Mouse (Mus musculus): ENCODE measurements around the gene Dpagt1. TPM values are rescaled to one million over a fixed set of nuclear protein-coding genes. Genes with fewer than 3 reads are reported as not detected.
"Not testable (repeated sequence)": the region's sequence is repeated elsewhere in the genome, so short reads cannot be mapped to it uniquely, and the experiment has no call there.

Dpagt1 gene
- polyA plus RNA-seq, 1 experiment from 2014 or later = 37.2 TPM

- H3K4me1 ChIP-seq = peaks cover 30% of the 10 kb centered on the region
- no peak for ATAC-seq (ENCODE audit: insufficient number of reproducible peaks, low FRiP score, low TSS enrichment, low read depth)
- 1% methylated on average over 37 of the region's 37 CpGs for WGBS
- no peaks in the 10 kb centered on the region for H3K27me3 ChIP-seq
- H3K4me2 ChIP-seq (replicated peaks) = peak overlapping the region; percentile 94
- 0 out of 2 replicates have a peak overlapping the region, but pooled peaks have one; percentile 66 for H3K27ac ChIP-seq (replicated peaks)
- H3K4me3 ChIP-seq (replicated peaks) = peak overlapping the region; percentile 93
- peaks cover 26% of the 10 kb centered on the region for H3K36me3 ChIP-seq
- H3K9ac ChIP-seq = peak overlapping the region; percentile 81
- no peaks in the 10 kb centered on the region for H3K9me3 ChIP-seq (replicated peaks)
These were observed 6.5 kb upstream of the Dpagt1 start for GRCm38 (mm10) chr9:44319105-44319886.

GRCm38 (mm10) chr9:44319887-44320798 lies 5.7 kb upstream of the Dpagt1 start, which contains the start of gene C2cd2l:
C2cd2l (minus strand) TSS chr9:44320285.
- Histone ChIP-seq H3K27me3 (no peaks in the 10 kb centered on the region), H3K4me3 (replicated peaks) (peak within 1 kb of the TSS; percentile 93), H3K36me3 (peaks cover 18% of the 10 kb centered on the region), H3K9me3 (replicated peaks) (no peaks in the 10 kb centered on the region), H3K4me1 (peaks cover 30% of the 10 kb centered on the region), H3K27ac (replicated peaks) (peak within 1 kb of the TSS; percentile 76), H3K4me2 (replicated peaks) (peak within 1 kb of the TSS; percentile 94), H3K9ac (peak within 1 kb of the TSS; percentile 81)
- WGBS = under 1% methylated on average over 67 of the region's 67 CpGs
- ATAC-seq (ENCODE audit: insufficient number of reproducible peaks, low FRiP score, low TSS enrichment, low read depth) = peak; percentile 99

- Histone ChIP-seq H3K4me3 (replicated peaks) (peak overlapping the region; percentile 93), H3K4me1 (peaks cover 33% of the 10 kb centered on the region), H3K27ac (replicated peaks) (peak overlapping the region; percentile 76), H3K27me3 (no peaks in the 10 kb centered on the region), H3K36me3 (peaks cover 12% of the 10 kb centered on the region), H3K9ac (peak overlapping the region; percentile 39; the same call in 1 of the 2 replicates), H3K4me2 (replicated peaks) (peak overlapping the region; percentile 94), H3K9me3 (replicated peaks) (no peaks in the 10 kb centered on the region)
- ATAC-seq (ENCODE audit: insufficient number of reproducible peaks, low FRiP score, low TSS enrichment, low read depth) = 0 out of 2 replicates have a peak, but pooled peaks have one; percentile 13
- 20% methylated on average over 6 of the region's 6 CpGs for WGBS
These were observed 5.1 kb upstream of the Dpagt1 start for GRCm38 (mm10) chr9:44320799-44321133.

GRCm38 (mm10) chr9:44323656-44324055 lies 2.2 kb upstream of the Dpagt1 start:
- 73% methylated on average over 2 of the region's 4 CpGs for WGBS
- H3K27ac ChIP-seq (replicated peaks); H3K9ac ChIP-seq; H3K36me3 ChIP-seq; H3K4me2 ChIP-seq (replicated peaks); H3K9me3 ChIP-seq (replicated peaks); H3K4me3 ChIP-seq (replicated peaks); H3K27me3 ChIP-seq; ATAC-seq (ENCODE audit: insufficient number of reproducible peaks, low FRiP score, low TSS enrichment, low read depth): not testable (repeated sequence)
- peaks cover 30% of the 10 kb centered on the region for H3K4me1 ChIP-seq

- H3K4me3 ChIP-seq (replicated peaks) = no peak overlapping the region
- no peak overlapping the region for H3K9ac ChIP-seq
- H3K4me1 ChIP-seq = peaks cover 25% of the 10 kb centered on the region
- H3K4me2 ChIP-seq (replicated peaks) = no peak overlapping the region
- no peaks in the 10 kb centered on the region for H3K27me3 ChIP-seq
- no peaks in the 10 kb centered on the region for H3K9me3 ChIP-seq (replicated peaks)
- H3K27ac ChIP-seq (replicated peaks) = no peak overlapping the region
- no peak for ATAC-seq (ENCODE audit: insufficient number of reproducible peaks, low FRiP score, low TSS enrichment, low read depth)
- H3K36me3 ChIP-seq = peaks cover 5% of the 10 kb centered on the region
- WGBS = 81% methylated on average over 6 of the region's 6 CpGs
These were observed 1.7 kb upstream of the Dpagt1 start for GRCm38 (mm10) chr9:44324147-44324546.

GRCm38 (mm10) chr9:44325032-44325767 lies 619 bp upstream of the Dpagt1 start:
- 0 out of 2 replicates have a peak overlapping the region, but pooled peaks have one; percentile 80 for H3K4me3 ChIP-seq (replicated peaks)
- H3K4me1 ChIP-seq = peaks cover 21% of the 10 kb centered on the region
- H3K36me3 ChIP-seq; H3K9ac ChIP-seq; H3K9me3 ChIP-seq (replicated peaks); ATAC-seq (ENCODE audit: insufficient number of reproducible peaks, low FRiP score, low TSS enrichment, low read depth); H3K27me3 ChIP-seq: not testable (repeated sequence)
- H3K27ac ChIP-seq (replicated peaks) = peak overlapping the region; percentile 94
- peak overlapping the region; percentile 73 for H3K4me2 ChIP-seq (replicated peaks)
- 62% methylated on average over 7 of the region's 8 CpGs for WGBS

- peak overlapping the region; percentile 76 for H3K9ac ChIP-seq
- H3K4me2 ChIP-seq (replicated peaks) = peak overlapping the region; percentile 73
- H3K4me3 ChIP-seq (replicated peaks) = peak overlapping the region; percentile 80
- under 1% methylated on average over 38 of the region's 38 CpGs for WGBS
- H3K4me1 ChIP-seq = peaks cover 13% of the 10 kb centered on the region
- H3K27me3 ChIP-seq = no peaks in the 10 kb centered on the region
- H3K9me3 ChIP-seq (replicated peaks) = no peaks in the 10 kb centered on the region
- ATAC-seq (ENCODE audit: insufficient number of reproducible peaks, low FRiP score, low TSS enrichment, low read depth) = peak; percentile 88
- peak overlapping the region; percentile 94 for H3K27ac ChIP-seq (replicated peaks)
- peaks cover 23% of the 10 kb centered on the region for H3K36me3 ChIP-seq
These were observed 698 bp downstream of the Dpagt1 start for GRCm38 (mm10) chr9:44326371-44327063.

- under 1% methylated on average over 22 of the region's 22 CpGs for WGBS
- H3K27me3 ChIP-seq = no peaks in the 10 kb centered on the region
- peaks cover 13% of the 10 kb centered on the region for H3K4me1 ChIP-seq
- peak; percentile 53 for ATAC-seq (ENCODE audit: insufficient number of reproducible peaks, low FRiP score, low TSS enrichment, low read depth)
- H3K27ac ChIP-seq (replicated peaks) = peak overlapping the region; percentile 94
- peak overlapping the region; percentile 73 for H3K4me2 ChIP-seq (replicated peaks)
- H3K36me3 ChIP-seq = peaks cover 29% of the 10 kb centered on the region
- H3K9ac ChIP-seq = peak overlapping the region; percentile 76
- no peaks in the 10 kb centered on the region for H3K9me3 ChIP-seq (replicated peaks)
- peak overlapping the region; percentile 80 for H3K4me3 ChIP-seq (replicated peaks)
These were observed 1.4 kb downstream of the Dpagt1 start for GRCm38 (mm10) chr9:44327064-44327711.

GRCm38 (mm10) chr9:44327926-44328325 lies 2.1 kb downstream of the Dpagt1 start:
- Histone ChIP-seq H3K36me3 (peaks cover 35% of the 10 kb centered on the region), H3K9ac (no peak overlapping the region), H3K9me3 (replicated peaks) (no peaks in the 10 kb centered on the region), H3K4me1 (peaks cover 13% of the 10 kb centered on the region), H3K27ac (replicated peaks) (0 out of 2 replicates have a peak overlapping the region, but pooled peaks have one; percentile 94), H3K27me3 (no peaks in the 10 kb centered on the region), H3K4me3 (replicated peaks) (peak overlapping the region; percentile 80), H3K4me2 (replicated peaks) (peak overlapping the region; percentile 73)
- WGBS = 91% methylated on average over 5 of the region's 5 CpGs
- no peak for ATAC-seq (ENCODE audit: insufficient number of reproducible peaks, low FRiP score, low TSS enrichment, low read depth)

- H3K27ac ChIP-seq (replicated peaks) = no peak overlapping the region
- no peaks in the 10 kb centered on the region for H3K9me3 ChIP-seq (replicated peaks)
- no peak for ATAC-seq (ENCODE audit: insufficient number of reproducible peaks, low FRiP score, low TSS enrichment, low read depth)
- no peaks in the 10 kb centered on the region for H3K27me3 ChIP-seq
- WGBS = 92% methylated on average over 6 of the region's 6 CpGs
- H3K4me3 ChIP-seq (replicated peaks) = no peak overlapping the region
- H3K9ac ChIP-seq = no peak overlapping the region
- H3K4me2 ChIP-seq (replicated peaks) = no peak overlapping the region
- peaks cover 18% of the 10 kb centered on the region for H3K4me1 ChIP-seq
- peaks cover 48% of the 10 kb centered on the region for H3K36me3 ChIP-seq
These were observed 4.9 kb downstream of the Dpagt1 start for GRCm38 (mm10) chr9:44330736-44331135.

All from embryonic facial prominence, embryonic 15.5 days (tissue).